8 mouse cellular contexts compared by ENCODE assay signal in the genomic region with DNA sequence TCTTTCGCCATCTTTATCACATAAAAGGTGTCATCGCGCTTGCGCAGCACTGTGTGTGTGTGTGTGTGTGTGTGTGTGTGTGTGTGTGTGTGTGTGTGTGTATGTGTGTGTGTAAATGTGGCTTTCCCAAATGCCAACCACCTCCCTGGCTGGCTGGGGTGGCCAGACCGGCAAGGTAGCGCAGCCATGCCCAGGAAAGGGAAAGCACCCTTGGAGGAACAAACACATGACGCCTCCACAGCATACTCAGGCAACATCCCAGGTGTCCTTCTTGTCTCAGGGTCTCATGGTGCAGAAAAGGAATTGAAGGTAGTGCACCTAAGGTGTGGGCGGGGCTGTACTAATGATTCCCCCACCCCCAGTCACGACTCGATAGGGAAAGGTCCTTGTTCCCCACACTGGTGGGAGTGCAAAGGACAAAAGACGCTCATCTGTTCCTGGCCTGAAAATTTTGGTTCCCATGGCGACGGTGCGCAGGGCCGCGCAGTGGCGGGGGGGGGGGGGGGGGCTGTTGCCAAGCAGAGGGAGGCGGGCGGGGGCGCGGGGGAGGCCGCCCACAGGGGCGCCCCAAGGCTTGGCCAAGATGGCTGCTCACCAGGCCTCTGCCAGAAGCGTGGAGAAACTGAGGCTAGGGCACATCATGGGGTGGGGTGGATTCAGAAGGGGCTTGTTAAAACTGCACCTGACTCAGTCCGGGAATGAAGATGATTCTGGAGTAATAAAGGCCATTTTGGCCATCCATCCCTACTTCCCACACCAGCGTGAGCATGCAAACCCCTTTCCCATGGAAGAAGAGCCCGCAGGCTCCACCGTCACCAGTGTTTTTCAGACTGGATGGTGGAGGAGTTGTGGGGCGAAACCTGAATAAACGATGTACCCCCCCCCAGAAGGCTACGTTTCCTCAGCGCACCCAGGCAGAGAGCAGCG. TPM values are rescaled to one million over a fixed set of nuclear protein-coding genes. Genes with fewer than 3 reads are reported as not detected.
DNase-seq lines count a peak whose midpoint lies in the region; ATAC-seq and TF ChIP-seq lines count a peak whose summit lies in the region.

No protein-coding gene starts in this region.

- H3K27ac ChIP-seq in gastrocnemius, adult 2 months: no peak overlapping the region
- H3K27ac ChIP-seq in thymus, adult 2 months (ENCODE audit: control insufficient read depth, insufficient read depth, low read length): no peak overlapping the region
- H3K27ac ChIP-seq in hindbrain, embryonic 10.5 days: peak overlapping the region; percentile 93
- H3K27ac ChIP-seq in liver, postnatal 0 days (ENCODE audit: low read depth): no peak overlapping the region

- 16% methylated on average over 33 of the region's 33 CpGs for WGBS in thymus, adult 2 months
- 3% methylated on average over 32 of the region's 33 CpGs for WGBS in hindbrain, embryonic 10.5 days
- WGBS in liver, postnatal 0 days (ENCODE audit: insufficient replicate concordance): 8% methylated on average over 25 of the region's 33 CpGs

- no peaks in the 10 kb centered on the region; the same call in 1 of the 2 replicates for H3K27me3 ChIP-seq in thymus, adult 2 months (ENCODE audit: control insufficient read depth, insufficient read depth, low read length)
- H3K27me3 ChIP-seq in hindbrain, embryonic 10.5 days (ENCODE audit: insufficient read depth, poor library complexity, severe bottlenecking): peaks cover 69% of the 10 kb centered on the region
- peaks cover 37% of the 10 kb centered on the region for H3K27me3 ChIP-seq in liver, postnatal 0 days (ENCODE audit: insufficient read depth, low read length)

- no peak for TF ChIP-seq POLR2A in thymus, adult 2 months (IDR thresholded peaks at IDR 0.05; ENCODE audit: control insufficient read depth, extremely low read depth, insufficient read depth, low read length, poor library complexity)

- no peaks in the 10 kb centered on the region for H3K9me3 ChIP-seq in hindbrain, embryonic 10.5 days
- no peaks in the 10 kb centered on the region for H3K9me3 ChIP-seq in liver, postnatal 0 days (ENCODE audit: low read length)

- no peak for ATAC-seq in liver, postnatal 0 days

- H3K4me2 ChIP-seq in liver, postnatal 0 days (ENCODE audit: low read depth, low read length): peak overlapping the region; percentile 96

- peak overlapping the region; percentile 75 for H3K4me3 ChIP-seq in gastrocnemius, adult 2 months
- peak overlapping the region; percentile 49 for H3K4me3 ChIP-seq in thymus, adult 2 months (ENCODE audit: control insufficient read depth, insufficient read depth, low read length)
- H3K4me3 ChIP-seq in hindbrain, embryonic 10.5 days: peak overlapping the region; percentile 84
- H3K4me3 ChIP-seq in liver, postnatal 0 days (ENCODE audit: low read depth, low read length): peak overlapping the region; percentile 56

- peaks cover 45% of the 10 kb centered on the region for H3K4me1 ChIP-seq in thymus, adult 2 months (replicated peaks; ENCODE audit: control insufficient read depth, insufficient read depth, low read length)
- peaks cover 61% of the 10 kb centered on the region for H3K4me1 ChIP-seq in hindbrain, embryonic 10.5 days (replicated peaks)
- peaks cover 50% of the 10 kb centered on the region for H3K4me1 ChIP-seq in liver, postnatal 0 days (ENCODE audit: insufficient read depth)

- TF ChIP-seq CTCF in gastrocnemius, adult 2 months (IDR thresholded peaks at IDR 0.05): no peak
- no peak for TF ChIP-seq CTCF in thymus, adult 2 months (IDR thresholded peaks at IDR 0.05; ENCODE audit: borderline replicate concordance, control insufficient read depth, extremely low read depth, insufficient read depth, low read length, poor library complexity)
- no peak for TF ChIP-seq CTCF in liver, postnatal 0 days (IDR thresholded peaks at IDR 0.05; ENCODE audit: low read depth)

- intact Hi-C loops in gastrocnemius, adult 2 months (cut with DNase I): loop anchor here (2.0 kb wide), 1 partner anchor 19 kb away; no protein-coding TSS in a partner anchor

- no peak for DNase-seq in gastrocnemius, adult 2 months
- no peak for DNase-seq in gastrocnemius, postnatal 4 days (ENCODE audit: low spot score in 2 of 2)
- DNase-seq in thymus, adult 2 months: no peak
- no peak for DNase-seq in thymus, postnatal 10 days (ENCODE audit: low spot score in 2 of 2)
- DNase-seq in hindbrain, embryonic 10.5 days (ENCODE audit: low spot score): peak; percentile 60
- DNase-seq in liver, postnatal 0 days: no peak
- DNase-seq in thymus, postnatal 4 days: peak; percentile 34
- DNase-seq in embryo, embryonic 10 days (ENCODE audit: low spot score): no peak

- no peaks in the 10 kb centered on the region for H3K36me3 ChIP-seq in thymus, adult 2 months (ENCODE audit: control insufficient read depth, insufficient read depth, low read length)
- peaks cover 37% of the 10 kb centered on the region for H3K36me3 ChIP-seq in hindbrain, embryonic 10.5 days
- H3K36me3 ChIP-seq in liver, postnatal 0 days (replicated peaks; ENCODE audit: insufficient read depth, low read length): no peaks in the 10 kb centered on the region

- no peak for TF ChIP-seq EP300 in liver, postnatal 0 days (IDR thresholded peaks at IDR 0.05; ENCODE audit: low read depth)

- H3K9ac ChIP-seq in liver, postnatal 0 days (replicated peaks): no peak overlapping the region

RNA-seq across cellular contexts. Expression of a gene that starts 0.5 kb away (rescaled TPM):
- 100 to 1,000 TPM; 535 to 725 TPM for total RNA-seq in gastrocnemius, adult 2 months (2021)
- total RNA-seq in gastrocnemius, postnatal 4 days (2021): 100 to 1,000 TPM; 522 to 564 TPM
- 1,163 and 1,361 TPM in 2 replicates for polyA plus RNA-seq in thymus, adult 2 months (2012; rRNA removed)
- 484 and 504 TPM in 2 replicates for polyA plus RNA-seq in hindbrain, embryonic 10.5 days (2016; fragmentation: Nextera tagmentation; extraction: Ambion mirVana)
- 537 and 576 TPM in 2 replicates for polyA plus RNA-seq in liver, postnatal 0 days (2015; fragmentation: Nextera tagmentation; extraction: Ambion mirVana)

RNA-seq across cellular contexts. Expression of a gene that starts 2.7 kb away (rescaled TPM):
- 1 to 10 TPM; 1.8 to 2.3 TPM for total RNA-seq in gastrocnemius, adult 2 months (2021)
- 1 to 10 TPM; 2.2 to 2.7 TPM for total RNA-seq in gastrocnemius, postnatal 4 days (2021)
- polyA plus RNA-seq in thymus, adult 2 months (2012; rRNA removed): 34.0 and 37.7 TPM in 2 replicates
- polyA plus RNA-seq in hindbrain, embryonic 10.5 days (2016; fragmentation: Nextera tagmentation; extraction: Ambion mirVana): 7.1 and 15.0 TPM in 2 replicates
- 0.11 and 0.18 TPM in 2 replicates for polyA plus RNA-seq in liver, postnatal 0 days (2015; fragmentation: Nextera tagmentation; extraction: Ambion mirVana)

RNA-seq across cellular contexts. Expression of a gene that starts 10.2 kb away (rescaled TPM):
- total RNA-seq in gastrocnemius, adult 2 months (2021): 10 to 100 TPM; 34.3 to 39.8 TPM
- total RNA-seq in gastrocnemius, postnatal 4 days (2021): 10 to 100 TPM; 67.7 to 74.0 TPM
- polyA plus RNA-seq in thymus, adult 2 months (2012; rRNA removed): 342 and 374 TPM in 2 replicates
- polyA plus RNA-seq in hindbrain, embryonic 10.5 days (2016; fragmentation: Nextera tagmentation; extraction: Ambion mirVana): 22.3 and 24.6 TPM in 2 replicates
- 3.0 and 4.3 TPM in 2 replicates for polyA plus RNA-seq in liver, postnatal 0 days (2015; fragmentation: Nextera tagmentation; extraction: Ambion mirVana)

RNA-seq across cellular contexts. Expression of a gene that starts 22.3 kb away (rescaled TPM):
- total RNA-seq in gastrocnemius, adult 2 months (2021): 100 to 1,000 TPM; 144 to 153 TPM
- 100 to 1,000 TPM; 116 to 125 TPM for total RNA-seq in gastrocnemius, postnatal 4 days (2021)
- polyA plus RNA-seq in thymus, adult 2 months (2012; rRNA removed): 265 and 270 TPM in 2 replicates
- 18.5 and 21.1 TPM in 2 replicates for polyA plus RNA-seq in hindbrain, embryonic 10.5 days (2016; fragmentation: Nextera tagmentation; extraction: Ambion mirVana)
- 9.1 and 11.2 TPM in 2 replicates for polyA plus RNA-seq in liver, postnatal 0 days (2015; fragmentation: Nextera tagmentation; extraction: Ambion mirVana)

RNA-seq across cellular contexts. Expression of a gene that starts 27.9 kb away (rescaled TPM):
- 10 to 100 TPM; 22.1 to 30.7 TPM for total RNA-seq in gastrocnemius, adult 2 months (2021)
- total RNA-seq in gastrocnemius, postnatal 4 days (2021): 100 to 1,000 TPM; 107 to 153 TPM
- polyA plus RNA-seq in thymus, adult 2 months (2012; rRNA removed): 173 and 193 TPM in 2 replicates
- polyA plus RNA-seq in hindbrain, embryonic 10.5 days (2016; fragmentation: Nextera tagmentation; extraction: Ambion mirVana): 95.3 and 153 TPM in 2 replicates
- 87.0 and 93.3 TPM in 2 replicates for polyA plus RNA-seq in liver, postnatal 0 days (2015; fragmentation: Nextera tagmentation; extraction: Ambion mirVana)

Comparison
In these comparisons a context has a peak if more than half of its experiments do, and no peak if none do; other contexts are left out.
1. DNase-seq: peak in hindbrain, embryonic 10.5 days (single experiment) and thymus, postnatal 4 days (single experiment); none in gastrocnemius, adult 2 months (single experiment), gastrocnemius, postnatal 4 days (0 of 2), thymus, adult 2 months (single experiment), thymus, postnatal 10 days (0 of 2), liver, postnatal 0 days (single experiment) and embryo, embryonic 10 days (single experiment).
2. RNA of a gene that starts 10.2 kb away (polyA plus RNA-seq): 342 to 374 TPM in thymus, adult 2 months; 22.3 to 24.6 TPM in hindbrain, embryonic 10.5 days and 3.0 to 4.3 TPM in liver, postnatal 0 days; every median in the first group is over 10 times any median in the second.
3. Peak in every context shown above with its lines, with median percentiles within 50 percentile points of each other: H3K4me3 ChIP-seq.